Comparison of ENCODE assay signal across 27 mouse cellular contexts in genomic region chr8:46374092-46374491, GRCm38 (mm10).
"Had no signal": no experiment of that assay in that cellular context is flagged by ENCODE, and none has a peak within 500 bp of the region (broad histone marks: within the 10 kb centered on the region; RNA-seq: fewer than 3 reads in every experiment).

No protein-coding gene starts in this region.

- H3K4me3 ChIP-seq: limb, embryonic 10.5 days; limb, embryonic 12.5 days; limb, embryonic 13.5 days; limb, embryonic 15.5 days; liver, embryonic 12.5 days; liver, embryonic 13.5 days; liver, embryonic 15.5 days; lung, embryonic 15.5 days; megakaryocyte, embryonic 14.5 days; midbrain, embryonic 10.5 days; midbrain, embryonic 12.5 days; midbrain, embryonic 13.5 days; midbrain, embryonic 15.5 days; myocyte had no signal

- H3K36me3 ChIP-seq: limb, embryonic 10.5 days; limb, embryonic 12.5 days; limb, embryonic 13.5 days; limb, embryonic 15.5 days; liver, embryonic 12.5 days; liver, embryonic 13.5 days; liver, embryonic 15.5 days; lung, embryonic 15.5 days; midbrain, embryonic 10.5 days; midbrain, embryonic 12.5 days; midbrain, embryonic 13.5 days; midbrain, embryonic 15.5 days had no signal

- H3K27me3 ChIP-seq: limb, embryonic 12.5 days; limb, embryonic 13.5 days; limb, embryonic 15.5 days; liver, embryonic 12.5 days; liver, embryonic 13.5 days; liver, embryonic 15.5 days; lung, embryonic 15.5 days; megakaryocyte, embryonic 14.5 days; midbrain, embryonic 12.5 days; midbrain, embryonic 13.5 days; midbrain, embryonic 15.5 days had no signal

- DNase-seq: left cerebral cortex, postnatal 4 days; liver; liver, embryonic 13.5 days; liver, postnatal 0 days; lung, adult 18-20 months; lung, adult 2 months; lung, embryonic 14.5 days; lung, postnatal 10 days; lung, postnatal 14 days; lung, postnatal 36 days; lung, postnatal 4 days; midbrain, embryonic 14.5 days had no signal

- H3K9me3 ChIP-seq: limb, embryonic 10.5 days; limb, embryonic 13.5 days; limb, embryonic 15.5 days; liver, embryonic 12.5 days; liver, embryonic 13.5 days; liver, embryonic 15.5 days; lung, embryonic 15.5 days; midbrain, embryonic 10.5 days; midbrain, embryonic 12.5 days; midbrain, embryonic 13.5 days; midbrain, embryonic 15.5 days had no signal

- ATAC-seq: liver, embryonic 12.5 days; liver, postnatal 0 days; lung, postnatal 0 days; midbrain, embryonic 13.5 days; midbrain, embryonic 15.5 days; midbrain, embryonic 16.5 days had no signal

- H3K4me1 ChIP-seq: limb, embryonic 10.5 days; limb, embryonic 12.5 days; limb, embryonic 13.5 days; limb, embryonic 15.5 days; liver, embryonic 12.5 days; liver, embryonic 13.5 days; liver, embryonic 15.5 days; lung, embryonic 15.5 days; megakaryocyte, embryonic 14.5 days; midbrain, embryonic 10.5 days; midbrain, embryonic 12.5 days; midbrain, embryonic 13.5 days; midbrain, embryonic 15.5 days had no signal
